Mouse (Mus musculus) gastrocnemius, postnatal 4 days (tissue): ENCODE measurements at regions not wholly inside any gene's neighbourhood (a gene's known extent, or its start where the extent isn't known, plus 50 kb on each side); places are given as distances from the start of the nearest gene placed in this dataset.

ENCODE experiments used
- DNase-seq, 2 experiments: peaks; one replicate each; pipeline ENCODE4 v3.0.0; 2021 to 2022; ENCODE audit warnings: low spot score in 2 of 2, mixed read lengths in 2 of 2

DNA sequence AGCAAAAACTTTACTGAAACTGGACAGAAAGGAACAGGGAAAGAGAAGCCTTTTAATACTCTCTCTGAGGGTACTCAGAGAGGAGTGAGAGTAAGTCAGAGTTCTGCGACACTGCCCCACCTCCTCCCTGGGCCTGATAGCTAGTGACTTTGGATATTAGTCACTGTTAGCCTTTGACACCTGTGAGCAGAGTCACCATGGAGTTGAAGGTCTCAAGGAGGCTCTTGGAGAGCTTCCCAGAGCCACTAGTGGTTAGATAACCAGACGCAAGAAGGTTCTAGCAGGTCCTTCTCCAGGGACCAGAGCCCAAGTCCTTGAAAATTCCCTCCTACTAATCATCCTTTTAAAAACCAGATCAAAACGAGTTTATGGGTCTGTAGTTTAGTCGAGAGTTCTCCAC lies 94.3 kb downstream of the Brms1l start:
- DNase-seq: no peak

- no peak for DNase-seq
These were observed 90.8 kb downstream of the Brms1l start for GRCm38 (mm10) chr12:55926974-55927321.

GRCm38 (mm10) chr12:55926276-55926973 lies 90.3 kb downstream of the Brms1l start:
- DNase-seq: no peak
